Mouse (Mus musculus): ENCODE measurements around the gene Hcrt.

DNA sequence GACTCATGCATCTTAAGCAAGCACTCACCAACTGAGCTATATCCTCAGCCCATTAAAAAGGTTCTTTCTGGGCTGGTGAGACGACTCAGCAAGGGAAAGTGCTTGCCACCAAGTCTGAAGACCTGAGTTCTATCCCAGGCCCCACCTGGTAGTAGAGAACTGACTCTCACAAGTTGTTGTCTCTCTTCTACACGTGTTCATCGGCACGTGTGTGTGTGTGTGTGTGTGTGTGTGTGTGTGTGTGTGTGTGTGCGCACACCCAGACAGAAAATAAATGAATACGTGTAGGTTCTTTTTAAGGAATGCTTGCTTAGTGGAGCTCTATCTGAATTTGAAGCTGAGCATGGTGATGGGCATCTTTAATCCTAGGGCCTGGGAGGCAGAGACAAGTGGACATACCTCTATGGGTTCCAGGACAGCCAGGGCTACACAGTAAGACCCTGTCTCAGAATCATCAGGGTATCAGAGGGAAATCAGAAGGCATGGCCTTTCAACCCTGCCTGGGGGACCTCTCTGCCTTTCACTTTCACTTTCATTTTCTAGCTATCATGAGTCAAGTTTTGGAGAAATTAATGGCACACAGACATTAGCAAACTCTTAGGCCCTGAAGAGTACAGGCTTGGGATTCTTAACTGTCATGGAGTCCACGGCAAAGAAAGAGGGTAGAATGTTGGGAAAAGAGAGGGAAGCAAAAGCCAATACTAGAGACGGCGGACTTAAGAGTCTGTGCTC, 27.4 kb downstream of the Hcrt start:
- TF ChIP-seq CTCF (IDR thresholded peaks at IDR 0.05; ENCODE audit: borderline replicate concordance, insufficient read depth, low read length) (no peak), POLR2A (IDR thresholded peaks at IDR 0.05; ENCODE audit: low read depth, low read length) (no peak)
